Mouse (Mus musculus) olfactory bulb, adult 2 months (tissue): ENCODE data around the gene Tmem201.

Experiments used
- CTCF ChIP-seq: fragments of 200-500 bp; IDR thresholded peaks from 2 replicates; pipeline ENCODE4 v1.5.1; 2012; ENCODE audit warnings: low read depth, mild to moderate bottlenecking, low read length, moderate library complexity; ENCODE audit not compliant: insufficient read depth
- POLR2A ChIP-seq: fragments of 200-500 bp; IDR thresholded peaks from 2 replicates; pipeline ENCODE4 v1.6.1; 2012; ENCODE audit warnings: mild to moderate bottlenecking, low read depth, low read length, moderate library complexity; ENCODE audit not compliant: insufficient read depth

GRCm38 (mm10) chr4:149727636-149728035 lies 10.2 kb downstream of the Tmem201 start:
- no peak for TF ChIP-seq CTCF
- TF ChIP-seq POLR2A = no peak
